Mouse (Mus musculus): Measurements from ENCODE around the gene Gpsm1.

Gpsm1 gene

DNA sequence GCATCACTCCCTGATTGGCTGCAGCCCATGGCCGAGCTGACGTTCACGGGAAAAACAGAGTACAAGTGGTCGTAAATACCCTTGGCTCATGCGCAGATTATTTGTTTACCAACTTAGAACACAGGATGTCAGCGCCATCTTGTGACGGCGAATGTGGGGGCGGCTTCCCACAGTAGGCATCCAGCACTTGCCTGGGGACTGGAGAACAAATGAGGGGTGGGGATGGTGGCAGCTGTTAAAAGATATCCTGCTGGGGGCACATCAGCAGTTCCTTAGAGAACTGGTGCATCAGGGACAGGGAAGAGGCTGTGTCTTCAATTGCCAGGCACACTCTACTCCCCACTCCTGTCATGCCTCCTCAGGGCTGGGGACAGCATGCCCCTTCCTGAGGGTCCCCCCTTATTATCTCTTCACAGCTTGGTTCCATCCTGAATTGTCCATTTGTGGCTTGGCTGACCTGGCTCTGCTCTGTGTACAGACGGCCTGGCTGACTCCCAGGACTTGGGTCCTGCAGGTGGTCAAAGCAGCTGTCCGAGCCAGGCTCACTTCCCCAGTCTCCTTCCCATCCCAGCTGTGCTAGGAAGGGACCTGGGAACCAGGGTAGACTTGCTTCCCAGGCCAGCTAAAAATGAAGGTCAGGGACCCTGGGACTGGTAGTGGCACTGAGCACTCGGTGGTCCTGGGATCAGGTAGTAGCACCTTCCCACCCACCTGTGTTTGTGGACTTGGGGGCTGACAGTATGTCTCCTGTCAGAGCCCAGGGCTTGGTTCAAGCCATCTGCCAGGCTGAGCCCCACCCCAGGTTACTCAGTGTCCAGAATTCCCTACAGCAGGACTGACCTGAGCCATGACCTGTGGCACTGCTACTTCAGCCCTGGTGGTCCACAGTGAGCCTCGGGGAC, 23.2 kb downstream of the Gpsm1 start:
- DNase-seq (ENCODE audit: extremely low read depth, low read depth, low spot score) = no peak

DNA sequence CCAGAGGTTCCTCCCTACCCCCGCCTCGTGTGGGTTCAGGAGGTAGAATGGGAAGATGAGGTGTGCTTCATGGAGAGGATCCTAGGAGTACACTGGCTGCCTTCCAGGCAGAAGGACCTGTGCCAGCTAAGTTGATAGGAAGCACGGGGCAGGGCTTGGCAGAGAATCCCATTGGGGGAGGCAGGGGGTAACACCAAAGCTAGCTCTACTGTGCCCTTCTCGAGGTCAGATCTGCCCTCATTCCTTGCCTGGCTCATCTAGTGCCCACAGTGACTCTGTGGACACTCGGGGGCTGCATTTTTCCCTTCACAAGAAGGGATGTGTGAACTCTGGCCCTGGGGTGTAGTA, 23.9 kb downstream of the Gpsm1 start:
- no peak for DNase-seq (ENCODE audit: extremely low read depth, low read depth, low spot score)

DNA sequence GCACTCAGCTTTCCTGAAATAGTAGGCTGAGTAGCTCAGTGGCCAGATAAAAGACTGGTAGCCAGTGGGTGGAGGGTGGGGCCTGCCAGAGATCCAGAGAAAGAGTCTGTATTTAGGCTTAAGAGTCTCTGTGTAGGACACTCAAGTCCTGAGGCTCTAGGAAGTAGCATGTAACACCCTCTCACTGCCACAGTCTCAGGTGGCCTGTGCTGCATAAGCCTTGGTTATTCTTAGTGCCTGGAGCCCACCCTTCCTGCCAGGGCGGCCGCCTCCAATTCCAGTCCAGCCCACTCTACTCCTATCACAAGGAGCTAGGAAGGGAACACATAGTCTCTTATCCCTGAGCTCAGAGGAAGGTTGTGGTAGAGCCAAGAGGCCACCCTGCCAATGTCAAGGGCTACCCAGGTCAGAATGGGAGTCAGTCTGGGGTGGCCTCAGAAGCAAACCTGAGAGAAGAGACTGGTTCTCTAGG, 26.2 kb downstream of the Gpsm1 start:
- DNase-seq (ENCODE audit: extremely low read depth, low read depth, low spot score) = no peak

GRCm38 (mm10) chr2:26342044-26342443, 26.7 kb downstream of the Gpsm1 start:
- no peak for DNase-seq (ENCODE audit: extremely low read depth, low read depth, low spot score)

GRCm38 (mm10) chr2:26342609-26343490, 27.5 kb downstream of the Gpsm1 start:
- DNase-seq (ENCODE audit: extremely low read depth, low read depth, low spot score) = no peak

DNA sequence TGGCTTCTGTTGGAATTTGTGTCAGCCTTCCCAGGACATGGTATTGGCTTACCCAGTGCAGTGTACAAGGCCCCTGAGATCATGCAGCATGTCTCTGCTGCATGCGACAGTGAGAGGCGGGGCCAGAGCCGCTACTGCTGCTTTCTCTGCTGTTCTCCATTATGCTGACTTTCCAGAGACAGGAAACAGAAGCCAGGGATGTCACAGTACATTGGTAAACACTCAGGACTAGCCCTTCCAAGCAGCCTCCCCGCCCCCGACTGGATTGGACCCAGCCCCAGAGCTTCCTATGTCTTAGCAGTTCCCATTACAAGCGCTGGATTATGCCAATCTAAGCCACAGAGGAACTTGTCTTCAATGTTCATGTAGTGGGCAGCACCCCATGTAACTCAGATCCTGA, 32.9 kb downstream of the Gpsm1 start:
- DNase-seq (ENCODE audit: extremely low read depth, low read depth, low spot score) = no peak

DNA sequence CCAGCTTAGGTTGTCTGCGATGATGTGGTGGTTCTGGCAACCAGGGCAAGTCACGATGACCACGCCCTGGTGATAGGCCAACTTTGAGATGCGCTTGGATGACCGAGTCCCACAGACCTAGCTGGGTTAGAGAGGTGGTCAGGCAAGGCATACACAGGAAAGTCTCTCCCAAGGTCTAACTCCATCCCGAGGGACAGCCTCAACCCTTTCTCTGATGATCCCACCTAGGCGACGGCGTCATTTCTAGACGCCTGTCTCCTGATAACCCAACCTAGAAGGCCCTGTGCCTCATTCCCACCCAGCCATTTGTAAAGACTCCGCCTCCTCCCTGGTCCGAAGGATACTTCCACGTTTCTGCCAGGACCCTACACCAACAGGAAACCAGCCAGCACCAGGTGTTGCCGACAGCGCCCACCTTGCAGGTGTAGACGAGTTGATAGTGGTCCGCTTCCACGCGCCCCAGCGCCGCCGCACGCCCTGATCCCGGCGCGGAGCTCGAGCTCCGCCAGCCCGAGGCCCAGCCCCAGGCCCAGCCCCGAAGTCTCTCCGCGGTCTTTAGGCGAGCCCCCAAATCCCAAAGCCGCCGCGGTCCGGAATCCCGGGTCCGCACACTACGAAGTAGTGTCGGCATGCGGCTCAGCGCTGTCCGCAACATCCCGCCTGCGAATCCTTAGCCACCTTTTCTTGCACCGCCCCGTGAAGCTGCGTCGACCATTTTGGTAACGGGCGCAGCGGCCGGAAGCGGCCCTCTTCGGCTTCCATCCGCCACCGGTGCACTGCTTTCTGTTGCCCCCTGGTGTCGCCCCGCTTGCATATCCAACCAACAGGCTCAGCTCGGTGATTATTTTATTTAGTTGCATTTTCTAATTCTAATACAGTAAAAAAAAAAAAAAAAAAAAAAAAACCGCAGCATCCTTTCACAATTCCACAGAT, 36.3 kb downstream of the Gpsm1 start, which contains the start of gene Dnlz:
Gene Dnlz, minus strand, starts transcription at position 753 of the 933 bp plus-strand sequence.
- DNase-seq (ENCODE audit: extremely low read depth, low read depth, low spot score) = no peak

DNA sequence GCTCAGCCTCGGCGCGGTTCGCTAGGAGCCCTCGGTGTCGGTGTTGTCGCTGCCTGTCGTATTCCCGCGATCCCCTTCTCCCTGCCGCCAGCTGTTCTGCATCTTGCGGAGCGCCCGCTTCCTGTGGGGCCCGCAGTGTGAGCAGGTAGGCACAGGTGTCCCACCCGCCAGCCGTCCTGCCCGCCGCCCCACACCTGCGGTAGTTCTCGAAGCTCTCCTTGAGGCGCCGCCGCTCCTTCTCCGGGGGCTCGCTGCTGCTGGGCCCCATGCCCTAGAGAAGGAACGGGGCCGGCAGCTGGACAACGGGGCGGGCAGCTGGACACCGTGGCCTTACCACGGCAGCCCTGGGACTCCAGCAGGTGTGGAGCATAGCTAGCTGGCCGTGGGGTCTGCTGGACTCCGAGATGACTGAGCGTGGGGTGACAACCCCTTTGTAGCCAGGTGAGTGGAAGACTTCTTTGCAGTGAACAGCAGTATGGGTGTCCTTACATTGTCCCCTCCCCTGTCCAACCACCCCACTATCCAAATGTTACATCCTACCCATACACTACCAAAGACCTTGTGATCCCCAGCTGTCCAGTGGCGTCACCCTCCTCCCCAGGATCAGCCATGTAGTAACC, 37.1 kb downstream of the Gpsm1 start:
- DNase-seq (ENCODE audit: extremely low read depth, low read depth, low spot score) = no peak

- DNase-seq (ENCODE audit: extremely low read depth, low read depth, low spot score) = no peak
These were observed 38.0 kb downstream of the Gpsm1 start for GRCm38 (mm10) chr2:26353066-26353980.

DNA sequence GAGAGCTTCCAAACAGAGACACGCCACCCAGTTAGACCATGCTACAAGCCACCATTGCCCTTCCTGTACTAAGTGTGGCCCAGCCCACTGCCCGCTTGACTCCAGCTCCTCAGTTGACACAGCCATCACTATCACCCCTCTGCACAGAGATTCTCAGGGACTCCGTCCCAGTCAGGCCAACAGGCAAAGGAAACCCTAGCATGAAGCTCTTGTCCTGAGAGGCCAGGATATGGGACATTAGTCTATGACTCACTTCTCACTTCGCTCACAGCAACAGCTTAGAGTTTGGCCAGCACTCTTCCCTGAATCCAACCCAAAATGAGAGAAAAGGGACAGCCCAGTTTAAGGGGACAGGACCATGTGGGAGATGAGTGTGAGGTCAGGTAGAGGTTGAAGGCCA, 39.1 kb downstream of the Gpsm1 start:
- DNase-seq (ENCODE audit: extremely low read depth, low read depth, low spot score) = no peak

DNA sequence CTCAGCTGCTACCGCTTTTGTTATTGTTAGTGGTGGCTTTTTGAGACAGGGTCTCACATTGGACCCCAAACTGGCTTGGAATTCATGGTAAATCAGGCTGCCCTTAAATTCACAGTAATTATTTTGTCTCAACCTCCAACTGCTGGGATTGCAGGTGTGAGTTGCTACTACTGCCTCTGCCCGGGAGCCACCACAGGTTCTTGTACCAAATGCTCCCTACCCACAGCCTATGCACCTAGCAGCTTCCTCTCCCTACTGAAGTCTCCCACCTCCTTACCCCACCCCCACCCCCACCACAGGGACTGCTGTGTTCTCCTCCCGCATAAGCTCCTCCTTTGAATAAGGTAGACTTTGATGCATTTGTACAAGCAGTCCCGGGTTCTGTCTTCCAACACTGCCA, 40.9 kb downstream of the Gpsm1 start:
- DNase-seq (ENCODE audit: extremely low read depth, low read depth, low spot score) = no peak

DNA sequence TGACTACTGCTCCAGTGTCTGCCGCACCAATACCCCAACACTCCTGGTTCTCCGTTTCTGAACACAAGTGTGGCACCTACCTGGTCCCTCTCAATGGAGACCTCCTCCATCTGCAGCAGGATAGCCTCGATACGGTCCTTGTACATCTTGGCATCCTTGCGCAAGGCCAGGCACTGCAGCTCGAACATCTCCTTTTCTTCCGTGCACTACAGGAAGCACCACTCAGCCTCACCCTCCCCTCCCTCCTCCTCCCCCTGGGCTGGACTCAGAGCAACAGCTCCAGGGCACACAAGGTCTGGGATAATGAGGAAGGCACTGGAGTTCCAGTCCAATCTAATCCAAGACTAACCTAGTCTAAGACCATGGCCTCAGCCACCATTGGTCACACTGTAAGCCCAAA, 41.4 kb downstream of the Gpsm1 start:
- no peak for DNase-seq (ENCODE audit: extremely low read depth, low read depth, low spot score)

GRCm38 (mm10) chr2:26357484-26357883, 42.2 kb downstream of the Gpsm1 start:
- no peak for DNase-seq (ENCODE audit: extremely low read depth, low read depth, low spot score)

DNA sequence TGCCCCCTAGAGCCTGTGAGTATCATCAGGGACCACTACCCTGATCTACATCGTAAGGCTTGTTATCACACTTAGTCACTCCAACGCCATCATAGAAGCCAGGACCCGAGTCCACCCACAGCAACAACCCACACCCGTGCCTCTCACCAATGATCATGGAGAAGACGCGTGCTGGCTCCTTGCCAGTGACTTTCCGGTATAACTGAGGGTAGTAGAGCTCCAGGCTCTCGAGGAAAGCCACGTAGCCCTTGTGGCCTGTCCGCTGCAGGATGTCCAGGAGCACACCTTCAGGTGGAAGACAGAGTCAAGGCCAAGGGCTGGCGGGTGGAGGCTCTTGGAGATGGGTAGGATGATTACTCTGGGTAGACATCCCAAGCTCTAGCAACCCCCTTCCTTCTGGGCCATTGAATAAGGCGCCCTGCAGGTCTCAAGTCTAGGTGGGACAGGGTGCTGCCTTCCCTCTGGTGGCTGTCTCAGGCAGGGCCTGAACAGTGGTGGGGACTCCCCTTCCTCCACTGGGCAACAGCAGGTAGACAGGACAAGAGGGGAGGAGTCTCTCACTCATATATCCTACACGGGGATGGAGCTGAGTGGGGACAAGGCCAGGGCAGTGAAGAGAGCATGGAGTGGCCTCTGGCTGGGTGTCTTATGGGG, 43.5 kb downstream of the Gpsm1 start:
- DNase-seq (ENCODE audit: extremely low read depth, low read depth, low spot score) = no peak

- DNase-seq (ENCODE audit: extremely low read depth, low read depth, low spot score) = no peak
These were observed 44.7 kb downstream of the Gpsm1 start for GRCm38 (mm10) chr2:26359983-26360382.

- DNase-seq (ENCODE audit: extremely low read depth, low read depth, low spot score) = no peak
These were observed 45.5 kb downstream of the Gpsm1 start, which contains the start of gene Card9 for GRCm38 (mm10) chr2:26360772-26361171. TSS of gene Card9 (minus strand) at chr2:26360918.

DNA sequence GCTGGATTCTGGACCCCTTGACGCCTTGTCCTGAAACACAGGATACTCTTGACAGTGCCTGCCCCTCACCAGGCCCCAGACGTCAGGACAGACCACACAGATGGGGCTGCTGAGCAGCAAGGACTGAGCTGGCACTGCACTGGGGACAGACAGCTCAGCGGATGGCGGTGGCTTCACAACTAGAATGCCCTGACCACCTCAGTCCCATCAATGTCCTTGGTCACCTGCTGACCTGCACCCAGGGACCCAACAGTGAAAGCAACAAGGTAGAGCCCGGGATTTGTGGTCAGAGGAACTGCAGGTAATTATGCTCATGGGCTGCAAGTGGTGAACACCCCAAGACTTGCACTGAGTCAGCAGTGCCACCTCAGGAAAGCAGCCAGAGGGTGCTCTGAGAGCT, 47.7 kb downstream of the Gpsm1 start:
- DNase-seq (ENCODE audit: extremely low read depth, low read depth, low spot score) = no peak

GRCm38 (mm10) chr2:26363481-26363880, 48.2 kb downstream of the Gpsm1 start:
- DNase-seq (ENCODE audit: extremely low read depth, low read depth, low spot score) = no peak
